Mouse (Mus musculus) limb, embryonic 12.5 days (tissue): ENCODE data around the gene Dpep1. TPM values are rescaled to one million over a fixed set of nuclear protein-coding genes. Genes with fewer than 3 reads are reported as not detected.
"Not testable (repeated sequence)": the region's sequence is repeated elsewhere in the genome, so short reads cannot be mapped to it uniquely, and the experiment has no call there.

Experiments used
- ATAC-seq: fragments of 200-750 bp; cut with Nextera tagmentation; 2 replicates; pipeline ENCODE4 v1.8.0; 2017; ENCODE audit warnings: low read depth, moderate TSS enrichment; ENCODE audit not compliant: insufficient number of reproducible peaks, insufficient read depth, low FRiP score, low TSS enrichment
- H3K27ac ChIP-seq: fragments of 300-500 bp; sonication (generic); 2 replicates; pipeline ENCODE4 v1.5.1; 2016; ENCODE audit warnings: mild to moderate bottlenecking, moderate library complexity
- H3K27me3 ChIP-seq: fragments of 300-500 bp; sonication (generic); 2 replicates; pipeline ENCODE4 v1.6.1; 2016; ENCODE audit warnings: mild to moderate bottlenecking, moderate library complexity
- H3K36me3 ChIP-seq: fragments of 300-500 bp; sonication (generic); 2 replicates; pipeline ENCODE4 v1.6.1; 2016; ENCODE audit warnings: mild to moderate bottlenecking, moderate library complexity
- H3K4me1 ChIP-seq: fragments of 300-500 bp; sonication (generic); replicated peaks from 2 replicates; pipeline ENCODE4 v1.6.1; 2016
- H3K4me2 ChIP-seq: fragments of 300-500 bp; sonication (generic); 2 replicates; pipeline ENCODE4 v1.6.1; 2016; ENCODE audit warnings: mild to moderate bottlenecking, moderate library complexity
- H3K4me3 ChIP-seq: fragments of 300-500 bp; sonication (generic); replicated peaks from 2 replicates; pipeline ENCODE4 v1.5.1; 2016; ENCODE audit warnings: mild to moderate bottlenecking
- H3K9ac ChIP-seq: fragments of 300-500 bp; sonication (generic); replicated peaks from 2 replicates; pipeline ENCODE4 v1.6.1; 2016; ENCODE audit warnings: mild to moderate bottlenecking, moderate library complexity
- H3K9me3 ChIP-seq: fragments of 300-500 bp; sonication (generic); 2 replicates; pipeline ENCODE4 v1.6.1; 2016; ENCODE audit warnings: mild to moderate bottlenecking, moderate library complexity
- WGBS: fragments of 180-500 bp; shearing (Covaris S2); methylation state at CpG from one replicate; pipeline ENCODE4 v1.1.7; 2016; 5-methylcytosine and 5-hydroxymethylcytosine counted together
- polyA plus RNA-seq: library from polyadenylated mRNA; unstranded; fragments of >200 nt; fragmentation: Nextera tagmentation; extraction: Ambion mirVana; gene quantifications from 2 replicates; pipeline ENCODE4 v1.2.1, GENCODE M21; 2016

The Dpep1 gene
- polyA plus RNA-seq, 1 experiment from 2014 or later, result 1.5 TPM

DNA sequence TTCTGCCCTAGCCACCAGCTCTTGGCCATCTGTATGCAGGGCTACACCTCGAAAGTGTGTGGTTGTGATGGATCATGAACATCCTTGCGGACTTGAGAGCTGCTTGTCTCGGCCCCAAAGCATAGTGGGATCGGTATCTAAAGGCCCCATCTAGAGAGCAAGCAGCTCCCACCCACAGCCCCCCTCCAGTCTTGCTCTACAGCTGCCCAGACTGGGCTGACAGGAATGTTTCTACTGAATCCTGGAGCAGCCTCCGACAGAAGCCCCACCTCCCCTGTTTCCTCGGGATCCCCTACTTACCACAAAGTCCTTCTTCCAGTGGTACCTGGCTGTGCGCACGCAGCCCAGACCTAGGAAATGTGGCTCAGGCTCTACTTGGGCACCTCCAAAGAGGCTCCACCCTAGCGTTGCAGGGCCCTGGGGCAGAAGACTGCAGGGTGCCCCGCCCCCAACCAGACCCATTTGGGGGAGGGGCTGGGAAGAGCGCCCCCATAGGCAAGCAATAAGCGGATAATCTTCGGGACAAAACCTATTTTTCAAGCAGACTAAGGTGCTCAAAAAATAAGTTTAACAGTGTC lies 28.1 kb upstream of the Dpep1 start, which contains the start of gene Sult5a1:
Sult5a1 (minus strand) TSS at position 428 of the 578 bp plus-strand sequence.
- Histone ChIP-seq H3K4me3 (peak within 1 kb of the TSS; percentile 19; the same call in 1 of the 2 replicates), H3K27ac (peak within 1 kb of the TSS; percentile 5; the same call in 1 of the 2 replicates)

GRCm38 (mm10) chr8:123181391-123181790 lies 4.7 kb upstream of the Dpep1 start:
- WGBS, result 51% methylated on average over 3 of the region's 3 CpGs
- Histone ChIP-seq H3K36me3 (no peaks in the 10 kb centered on the region), H3K27ac (no peak overlapping the region), H3K27me3 (no peaks in the 10 kb centered on the region), H3K4me2 (no peak overlapping the region), H3K9me3 (peaks cover 26% of the 10 kb centered on the region), H3K4me3 (no peak overlapping the region), H3K4me1 (peaks cover 15% of the 10 kb centered on the region), H3K9ac (no peak overlapping the region)
- ATAC-seq, result no peak

More for the DNA sequence above, 28.1 kb upstream of the Dpep1 start, which contains the start of gene Sult5a1:
- no peaks in the 10 kb centered on the region for H3K9me3 ChIP-seq
- no peaks in the 10 kb centered on the region for H3K27me3 ChIP-seq
- WGBS, result 28% methylated on average over 13 of the region's 13 CpGs
- ATAC-seq, result no peak; the same call in 1 of the 2 replicates
- peak within 1 kb of the TSS; percentile 49 for H3K4me2 ChIP-seq
- H3K4me1 ChIP-seq, result peaks cover 24% of the 10 kb centered on the region
- H3K9ac ChIP-seq, result no peak within 1 kb of the TSS
- H3K36me3 ChIP-seq, result no peaks in the 10 kb centered on the region

- H3K27ac ChIP-seq, result no peak overlapping the region
- whole genome bisulfite sequencing, result 89% methylated on average over 2 of the region's 2 CpGs
Observed at GRCm38 (mm10) chr8:123188006-123188405, 2.0 kb downstream of the Dpep1 start.

GRCm38 (mm10) chr8:123188841-123189240 lies 2.8 kb downstream of the Dpep1 start:
- H3K4me3 ChIP-seq, result no peak overlapping the region
- peaks cover 24% of the 10 kb centered on the region for H3K4me1 ChIP-seq
- no peaks in the 10 kb centered on the region for H3K27me3 ChIP-seq
- no peak for ATAC-seq
- H3K27ac ChIP-seq, result no peak overlapping the region
- no peaks in the 10 kb centered on the region for H3K9me3 ChIP-seq
- H3K9ac ChIP-seq, result no peak overlapping the region
- WGBS, result 83% methylated on average over 7 of the region's 7 CpGs
- no peak overlapping the region for H3K4me2 ChIP-seq
- no peaks in the 10 kb centered on the region for H3K36me3 ChIP-seq

More at GRCm38 (mm10) chr8:123188006-123188405, 2.0 kb downstream of the Dpep1 start:
- Histone ChIP-seq H3K4me3 (no peak overlapping the region), H3K27me3 (no peaks in the 10 kb centered on the region), H3K9ac (no peak overlapping the region), H3K4me1 (peaks cover 24% of the 10 kb centered on the region), H3K9me3 (no peaks in the 10 kb centered on the region), H3K36me3 (no peaks in the 10 kb centered on the region), H3K4me2 (no peak overlapping the region)
- no peak for ATAC-seq

DNA sequence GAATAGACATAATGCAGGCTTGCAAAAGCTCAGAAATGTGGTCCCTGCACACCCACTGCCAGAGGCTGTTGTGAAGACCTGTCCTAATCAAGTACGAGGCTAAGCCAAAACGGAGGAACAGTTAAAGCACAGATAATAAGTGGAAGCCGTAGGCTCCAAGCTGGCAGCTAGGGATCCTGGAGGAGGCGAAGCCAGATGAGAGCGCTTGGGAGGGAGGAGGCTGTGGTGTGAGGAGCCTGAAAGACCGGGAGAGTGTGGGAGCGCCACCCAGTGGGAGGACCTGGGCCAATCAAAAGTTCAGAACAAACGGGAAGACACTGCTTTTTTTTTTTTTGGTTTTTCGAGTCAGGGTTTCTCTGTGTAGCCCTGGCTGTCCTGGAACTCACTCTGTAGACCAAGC lies 4.6 kb downstream of the Dpep1 start:
- no peak for ATAC-seq
- H3K9me3 ChIP-seq, result no peaks in the 10 kb centered on the region
- no peak overlapping the region for H3K9ac ChIP-seq
- WGBS, result 6% methylated on average over 9 of the region's 9 CpGs
- peak overlapping the region; percentile 36 for H3K4me2 ChIP-seq
- H3K4me1 ChIP-seq, result peaks cover 16% of the 10 kb centered on the region
- no peak overlapping the region for H3K27ac ChIP-seq
- H3K4me3 ChIP-seq, result 0 out of 2 replicates have a peak overlapping the region, but pooled peaks have one; percentile 2
- no peaks in the 10 kb centered on the region for H3K27me3 ChIP-seq
- no peaks in the 10 kb centered on the region for H3K36me3 ChIP-seq

DNA sequence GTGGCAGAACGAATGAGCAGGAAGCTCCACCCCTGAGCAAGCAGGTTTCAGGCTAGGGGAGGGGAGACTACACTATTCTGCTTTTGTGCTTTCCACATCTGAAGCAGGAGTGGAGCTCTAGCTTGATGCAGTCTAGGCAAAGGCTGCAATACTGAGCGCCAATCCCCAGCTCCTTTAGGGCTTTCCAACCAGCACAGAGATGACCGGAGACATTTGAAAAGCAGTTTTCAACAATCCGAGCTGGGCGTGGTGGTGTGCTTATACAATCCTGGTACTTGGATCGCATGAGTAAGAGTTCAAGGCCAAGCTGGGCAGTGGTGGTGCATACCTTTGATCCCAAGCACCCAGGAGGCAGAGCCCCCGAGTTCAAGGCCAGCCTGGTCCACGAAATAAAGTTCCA lies 5.9 kb downstream of the Dpep1 start:
- Histone ChIP-seq H3K4me3 (no peak overlapping the region), H3K27me3 (no peaks in the 10 kb centered on the region), H3K9ac (no peak overlapping the region), H3K9me3 (no peaks in the 10 kb centered on the region), H3K36me3 (no peaks in the 10 kb centered on the region), H3K4me1 (peaks cover 4% of the 10 kb centered on the region), H3K4me2 (no peak overlapping the region), H3K27ac (no peak overlapping the region)
- WGBS, result 67% methylated on average over 8 of the region's 8 CpGs
- ATAC-seq, result no peak

DNA sequence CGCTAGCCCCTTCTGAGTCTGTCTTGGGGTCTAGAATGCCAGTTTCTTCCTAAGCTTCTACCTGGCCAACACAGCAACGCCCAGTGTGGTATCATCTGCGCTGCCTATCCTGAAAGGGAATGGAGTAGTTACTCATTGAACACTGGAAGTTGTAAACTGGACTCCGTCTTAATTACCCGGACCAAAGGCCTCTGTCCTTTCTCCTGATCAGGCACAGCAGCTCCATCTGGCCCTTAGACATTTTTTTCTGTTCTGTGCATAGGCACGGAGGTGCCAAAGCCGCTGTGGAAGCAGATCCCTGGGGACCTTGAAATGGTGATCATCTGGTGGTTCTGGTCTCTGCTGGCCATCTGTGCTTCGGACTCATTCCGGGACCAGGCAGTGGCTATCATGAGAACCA lies 7.7 kb downstream of the Dpep1 start:
- 82% methylated on average over 9 of the region's 9 CpGs for WGBS
- no peak for ATAC-seq
- no peaks in the 10 kb centered on the region for H3K36me3 ChIP-seq

DNA sequence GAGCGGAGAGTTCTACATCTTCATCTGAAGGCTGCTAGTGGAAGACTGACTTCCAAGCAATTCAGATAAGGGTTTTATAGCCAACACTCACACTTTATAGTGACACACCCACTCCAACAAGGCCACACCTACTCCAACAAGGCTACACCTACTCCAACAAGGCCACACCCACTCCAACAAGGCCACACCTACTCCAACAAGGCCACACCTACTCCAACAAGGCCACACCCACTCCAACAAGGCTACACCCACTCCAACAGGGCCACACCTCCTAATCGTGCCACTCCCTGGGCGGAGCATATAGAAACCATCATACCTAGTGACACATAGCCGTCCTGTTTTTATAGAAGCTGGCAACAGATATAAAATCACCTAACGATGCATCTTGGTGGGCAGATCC lies 11.0 kb downstream of the Dpep1 start:
- ATAC-seq, H3K4me3 ChIP-seq, H3K9me3 ChIP-seq, H3K9ac ChIP-seq, H3K36me3 ChIP-seq, H3K27ac ChIP-seq, H3K4me1 ChIP-seq, H3K4me2 ChIP-seq, H3K27me3 ChIP-seq: not testable (repeated sequence)
- 69% methylated on average over 5 of the region's 5 CpGs for WGBS

More for the DNA sequence above, 7.7 kb downstream of the Dpep1 start:
- no peaks in the 10 kb centered on the region for H3K9me3 ChIP-seq
- H3K27ac ChIP-seq, result no peak overlapping the region
- H3K4me2 ChIP-seq, result no peak overlapping the region
- H3K4me1 ChIP-seq, result peaks cover 2% of the 10 kb centered on the region; the same call in 1 of the 2 replicates
- no peak overlapping the region for H3K4me3 ChIP-seq
- H3K9ac ChIP-seq, result no peak overlapping the region
- H3K27me3 ChIP-seq, result no peaks in the 10 kb centered on the region

DNA sequence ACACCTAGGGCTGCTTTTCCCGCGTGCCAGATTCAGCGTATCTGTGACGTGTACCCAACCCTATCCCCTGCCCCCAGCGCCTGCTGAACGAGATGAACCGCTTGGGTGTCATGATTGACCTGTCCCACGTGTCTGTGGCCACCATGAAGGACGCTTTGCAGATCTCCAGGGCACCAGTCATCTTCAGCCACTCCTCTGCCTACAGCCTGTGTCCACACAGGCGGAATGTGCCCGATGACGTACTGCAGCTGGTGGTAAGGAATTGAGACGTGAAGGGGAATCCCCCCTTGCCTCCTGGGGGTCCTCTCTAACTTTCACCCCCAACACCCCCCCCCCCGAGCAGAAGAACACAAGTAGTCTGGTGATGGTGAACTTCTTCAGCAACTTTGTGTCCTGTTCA lies 13.8 kb downstream of the Dpep1 start:
- H3K27me3 ChIP-seq, result no peaks in the 10 kb centered on the region
- no peak for ATAC-seq
- no peak overlapping the region for H3K4me3 ChIP-seq
- no peak overlapping the region for H3K4me2 ChIP-seq
- no peaks in the 10 kb centered on the region for H3K4me1 ChIP-seq
- H3K9ac ChIP-seq, result no peak overlapping the region
- H3K36me3 ChIP-seq, result peaks cover 15% of the 10 kb centered on the region
- no peaks in the 10 kb centered on the region for H3K9me3 ChIP-seq
- 69% methylated on average over 14 of the region's 14 CpGs for WGBS
- no peak overlapping the region for H3K27ac ChIP-seq

GRCm38 (mm10) chr8:123202288-123202687 lies 16.2 kb downstream of the Dpep1 start:
- H3K27ac ChIP-seq, result no peak overlapping the region
- no peaks in the 10 kb centered on the region for H3K4me1 ChIP-seq
- H3K4me3 ChIP-seq, result no peak overlapping the region
- H3K9ac ChIP-seq, result no peak overlapping the region
- peaks cover 35% of the 10 kb centered on the region for H3K36me3 ChIP-seq
- H3K27me3 ChIP-seq, result no peaks in the 10 kb centered on the region
- no peaks in the 10 kb centered on the region for H3K9me3 ChIP-seq
- 28% methylated on average over 5 of the region's 5 CpGs for WGBS
- no peak for ATAC-seq
- H3K4me2 ChIP-seq, result no peak overlapping the region

DNA sequence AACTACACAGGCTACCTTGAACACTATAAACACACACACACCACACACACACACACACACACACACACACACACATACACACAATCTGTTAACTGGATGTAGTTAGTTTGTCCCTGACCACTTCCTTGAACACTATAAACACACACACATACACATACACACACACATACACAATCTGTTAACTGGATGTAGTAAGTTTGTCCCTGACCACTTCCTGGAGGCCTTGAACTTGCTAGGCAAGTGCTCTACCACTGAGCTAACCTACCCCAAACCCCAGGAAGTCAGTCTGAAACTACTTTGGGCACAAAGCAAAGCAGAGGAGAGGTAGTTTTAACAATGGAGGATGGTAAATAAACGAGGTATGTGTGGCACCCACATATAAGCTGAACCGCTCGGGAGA lies 17.5 kb downstream of the Dpep1 start:
- ATAC-seq, result no peak
- Histone ChIP-seq H3K27ac (no peak overlapping the region), H3K9ac (no peak overlapping the region), H3K4me1 (no peaks in the 10 kb centered on the region), H3K9me3 (no peaks in the 10 kb centered on the region), H3K4me3 (no peak overlapping the region), H3K4me2 (no peak overlapping the region), H3K36me3 (peaks cover 48% of the 10 kb centered on the region), H3K27me3 (no peaks in the 10 kb centered on the region)
- WGBS, result 87% methylated on average over 3 of the region's 3 CpGs

- Histone ChIP-seq H3K4me2 (peak overlapping the region; percentile 90), H3K9me3 (no peaks in the 10 kb centered on the region), H3K4me3 (peak overlapping the region; percentile 98), H3K27ac (no peak overlapping the region), H3K36me3 (peaks cover 38% of the 10 kb centered on the region), H3K9ac (peak overlapping the region; percentile 92), H3K4me1 (peaks cover 17% of the 10 kb centered on the region), H3K27me3 (no peaks in the 10 kb centered on the region)
- 48% methylated on average over 10 of the region's 10 CpGs for WGBS
- ATAC-seq, result no peak
Observed at GRCm38 (mm10) chr8:123211876-123212275, 25.8 kb downstream of the Dpep1 start.
